Mouse (Mus musculus) cerebellum, adult 2 months (tissue): Measurements from ENCODE around the gene Sall2. TPM values are rescaled to one million over a fixed set of nuclear protein-coding genes. Genes with fewer than 3 reads are reported as not detected.
A peak's percentile ranks its signal among the peaks of the same experiment; 100 is the strongest.

Experiments
- DNase-seq, 2 experiments: peaks; one replicate each; pipeline ENCODE4 v3.0.0; 2021
- H3K27ac ChIP-seq: fragments of 200-500 bp; 2 replicates; pipeline ENCODE4 v1.5.1; 2012; ENCODE audit warnings: low read length, control low read depth, inconsistent platforms; ENCODE audit not compliant: insufficient read depth
- H3K27me3 ChIP-seq: fragments of 200-500 bp; 2 replicates; pipeline ENCODE4 v1.6.1; 2012; ENCODE audit warnings: inconsistent platforms, mild to moderate bottlenecking, low read length, moderate library complexity; ENCODE audit not compliant: control insufficient read depth, insufficient read depth
- H3K4me1 ChIP-seq: fragments of 200-500 bp; 2 replicates; pipeline ENCODE4 v1.6.1; 2011; ENCODE audit warnings: low read length; ENCODE audit not compliant: control insufficient read depth, insufficient read depth
- H3K4me3 ChIP-seq: fragments of 200-500 bp; replicated peaks from 2 replicates; pipeline ENCODE3; 2011; ENCODE audit warnings: mild to moderate bottlenecking, low read depth, low read length, control low read depth; ENCODE audit not compliant: insufficient read depth
- CTCF ChIP-seq: fragments of 200-500 bp; IDR thresholded peaks from 2 replicates; pipeline ENCODE4 v1.5.1; 2011; ENCODE audit warnings: low read depth, mild to moderate bottlenecking, control low read depth, low read length, moderate library complexity, borderline replicate concordance; ENCODE audit not compliant: insufficient read depth
- POLR2A ChIP-seq: fragments of 200-500 bp; IDR thresholded peaks from 2 replicates; pipeline ENCODE4 v1.6.1; 2011; ENCODE audit warnings: low read length, control low read depth, borderline replicate concordance; ENCODE audit not compliant: insufficient read depth
- WGBS: fragments of 180-500 bp; shearing (Covaris S2); methylation state at CpG from one replicate; pipeline ENCODE4 v1.1.7; 2018; 5-methylcytosine and 5-hydroxymethylcytosine counted together
- polyA plus RNA-seq: library from polyadenylated mRNA; depleted of rRNA; stranded (reverse); fragments of >200 nt; gene quantifications from 2 replicates; pipeline ENCODE4 v1.2.3, GENCODE M21; 2012

Gene Sall2
- polyA plus RNA-seq, 1 experiment = 60.0 TPM

DNA sequence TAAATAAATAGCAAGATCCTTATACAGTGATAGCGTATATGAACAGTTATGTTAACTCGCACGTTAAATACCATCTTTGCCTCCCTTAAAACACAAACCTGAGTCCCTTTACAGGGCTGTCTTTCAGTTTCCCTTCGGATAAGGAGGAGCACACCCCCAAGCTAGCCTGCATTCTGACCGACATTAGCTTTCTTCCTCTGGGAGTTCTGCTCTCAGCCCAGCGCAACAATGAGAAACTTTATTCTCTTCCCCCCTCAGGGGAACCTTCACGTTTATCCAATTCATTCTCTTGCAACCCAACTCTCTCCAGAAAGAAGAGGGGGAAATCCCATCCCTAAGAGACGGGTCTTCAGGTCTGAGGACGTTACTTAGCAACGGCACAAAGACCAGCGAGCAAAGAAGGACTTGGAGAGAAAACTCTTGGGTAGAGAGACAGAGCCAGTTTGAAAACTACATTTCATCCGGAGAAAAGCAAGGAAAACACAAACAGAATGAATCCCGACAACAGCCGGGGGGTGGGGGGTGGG is 1.1 kb downstream of the Sall2 start:
- Histone ChIP-seq H3K4me1 (no peaks in the 10 kb centered on the region), H3K27me3 (no peaks in the 10 kb centered on the region; the same call in 1 of the 2 replicates), H3K4me3 (no peak overlapping the region), H3K27ac (no peak overlapping the region)
- TF ChIP-seq CTCF (no peak), POLR2A (no peak)
- DNase-seq = no peak
- WGBS = 4% methylated on average over 14 of the region's 14 CpGs

DNA sequence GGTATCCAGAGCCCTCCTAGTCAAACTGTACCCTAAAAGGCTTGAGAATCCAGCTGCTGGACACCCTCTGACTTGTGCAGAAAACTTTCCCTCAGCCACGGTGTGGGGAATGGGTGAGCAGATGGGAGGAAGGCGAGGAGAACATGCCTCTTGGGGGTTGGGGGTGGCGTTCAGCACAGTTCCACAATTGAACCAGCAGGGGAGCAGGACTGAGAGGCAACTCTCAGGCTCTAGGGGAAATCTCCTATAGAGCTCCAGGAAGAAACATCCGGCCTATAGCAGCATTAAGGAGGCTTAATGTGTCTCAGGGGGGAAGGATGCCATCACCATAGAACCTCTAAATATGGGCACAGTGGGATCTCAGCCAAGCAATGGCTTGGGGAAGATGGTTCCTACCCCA is 2.7 kb downstream of the Sall2 start:
- DNase-seq = no peak
- H3K4me1 ChIP-seq = no peaks in the 10 kb centered on the region
- no peak overlapping the region for H3K27ac ChIP-seq
- no peaks in the 10 kb centered on the region; the same call in 1 of the 2 replicates for H3K27me3 ChIP-seq
- no peak for TF ChIP-seq CTCF
- no peak for TF ChIP-seq POLR2A
- no peak overlapping the region for H3K4me3 ChIP-seq
- WGBS = 16% methylated on average over 4 of the region's 4 CpGs

DNA sequence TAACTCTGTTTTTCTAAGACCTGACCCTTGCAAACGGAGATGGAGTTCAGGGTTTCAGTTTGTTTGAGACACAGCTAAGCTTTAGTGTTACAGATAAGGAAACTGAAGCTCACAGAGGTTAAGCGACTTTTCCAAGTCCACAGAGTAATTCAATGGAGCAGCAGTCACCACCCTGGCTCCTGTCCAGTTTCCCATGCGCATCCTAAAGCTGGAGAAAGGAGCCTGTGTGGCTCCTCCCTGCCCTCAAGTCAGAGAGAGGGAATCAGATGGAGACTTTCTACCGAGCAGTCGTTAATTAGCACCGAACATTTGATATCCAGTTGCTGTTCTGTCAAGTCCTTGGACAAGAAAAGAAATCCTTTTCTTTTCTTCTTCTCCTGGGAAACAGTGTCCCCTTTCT is 9.2 kb downstream of the Sall2 start:
- 34% methylated on average over 6 of the region's 6 CpGs for WGBS
- DNase-seq = no peak
- H3K4me1 ChIP-seq = peaks cover 4% of the 10 kb centered on the region
- TF ChIP-seq CTCF = no peak
- H3K27ac ChIP-seq = no peak overlapping the region
- H3K4me3 ChIP-seq = no peak overlapping the region
- no peaks in the 10 kb centered on the region; the same call in 1 of the 2 replicates for H3K27me3 ChIP-seq

DNA sequence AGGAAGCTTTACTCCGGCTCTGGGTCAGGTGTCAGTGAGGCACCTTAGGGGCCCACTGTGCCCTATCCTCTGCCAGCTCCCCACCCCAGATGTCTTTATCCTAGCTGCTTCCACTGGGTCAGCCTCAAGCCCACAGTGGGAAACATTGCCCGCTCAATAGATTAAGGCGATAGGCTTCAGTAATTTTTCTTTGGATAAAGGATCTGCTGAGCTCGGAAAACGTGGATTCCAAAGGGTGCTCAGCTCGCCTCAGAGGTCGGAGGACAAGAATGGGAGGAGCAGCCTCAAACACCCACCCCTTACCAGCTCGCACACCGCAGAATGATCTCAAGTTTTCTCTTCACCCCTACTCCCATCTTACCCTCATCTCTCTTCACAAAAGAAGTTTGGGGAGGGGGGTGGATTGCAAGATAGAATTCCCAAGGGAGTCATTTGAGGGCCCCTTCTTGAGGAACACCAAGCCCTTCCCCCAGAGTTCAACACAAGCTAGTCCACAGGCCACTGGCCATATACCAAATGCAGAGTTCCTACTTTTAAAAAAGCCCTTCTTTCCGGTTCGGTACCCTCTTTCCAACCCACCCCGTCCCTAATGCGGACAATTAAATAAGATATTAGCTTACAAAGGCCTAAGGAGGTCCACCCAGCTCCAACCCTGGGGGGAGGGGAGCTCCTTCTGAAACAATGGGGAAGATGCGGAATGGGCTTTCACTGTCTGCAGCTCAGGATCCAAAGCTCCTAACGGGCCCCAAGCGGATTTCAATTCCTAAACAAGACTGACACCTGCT is 11.9 kb downstream of the Sall2 start:
- H3K27me3 ChIP-seq = no peaks in the 10 kb centered on the region
- 14% methylated on average over 16 of the region's 16 CpGs for whole genome bisulfite sequencing
- H3K4me3 ChIP-seq = peak overlapping the region; percentile 93
- TF ChIP-seq CTCF = no peak
- no peak for TF ChIP-seq POLR2A
- H3K4me1 ChIP-seq = peaks cover 20% of the 10 kb centered on the region
- DNase-seq = peak in 1 of 2 experiments; percentile 65
- H3K27ac ChIP-seq = peak overlapping the region; percentile 85

DNA sequence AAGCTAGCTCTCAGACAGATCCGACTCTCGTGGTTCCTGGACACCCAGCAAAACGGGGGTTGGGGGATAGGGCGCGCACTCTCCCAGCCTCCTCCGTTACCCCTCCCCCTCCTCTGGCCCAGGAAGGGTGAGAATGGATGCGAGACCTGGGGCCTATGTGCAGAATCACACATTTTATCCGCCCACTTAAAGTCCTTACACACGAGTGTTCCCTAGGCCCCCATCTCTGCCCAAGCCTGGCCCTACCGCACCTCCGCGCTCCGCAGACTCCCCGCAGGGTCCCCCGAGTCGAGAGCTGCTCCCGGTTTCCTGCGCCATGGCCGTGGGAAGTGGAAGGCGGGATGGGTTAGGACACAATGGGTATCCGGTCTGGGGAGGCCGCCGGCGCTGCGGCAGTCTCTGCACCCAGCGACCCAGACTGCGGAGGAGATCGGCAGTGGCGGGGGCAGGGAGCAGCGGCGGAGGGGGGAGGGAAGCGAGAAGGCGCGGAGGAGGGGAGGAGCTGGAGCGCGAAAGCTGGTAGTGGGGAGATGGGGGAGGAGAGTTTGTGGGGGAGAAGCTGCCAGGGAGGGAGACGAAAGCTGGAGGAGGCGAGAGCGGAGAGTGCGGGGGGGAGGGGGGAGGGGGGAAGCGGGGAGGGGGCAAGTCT is 12.6 kb downstream of the Sall2 start:
- peak overlapping the region; percentile 93 for H3K4me3 ChIP-seq
- TF ChIP-seq CTCF (no peak), POLR2A (peak; percentile 65)
- H3K27me3 ChIP-seq = no peaks in the 10 kb centered on the region
- H3K27ac ChIP-seq = peak overlapping the region; percentile 85
- peak; percentile 82 to 83 for DNase-seq
- H3K4me1 ChIP-seq = peaks cover 20% of the 10 kb centered on the region
- WGBS = under 1% methylated on average over 31 of the region's 41 CpGs

DNA sequence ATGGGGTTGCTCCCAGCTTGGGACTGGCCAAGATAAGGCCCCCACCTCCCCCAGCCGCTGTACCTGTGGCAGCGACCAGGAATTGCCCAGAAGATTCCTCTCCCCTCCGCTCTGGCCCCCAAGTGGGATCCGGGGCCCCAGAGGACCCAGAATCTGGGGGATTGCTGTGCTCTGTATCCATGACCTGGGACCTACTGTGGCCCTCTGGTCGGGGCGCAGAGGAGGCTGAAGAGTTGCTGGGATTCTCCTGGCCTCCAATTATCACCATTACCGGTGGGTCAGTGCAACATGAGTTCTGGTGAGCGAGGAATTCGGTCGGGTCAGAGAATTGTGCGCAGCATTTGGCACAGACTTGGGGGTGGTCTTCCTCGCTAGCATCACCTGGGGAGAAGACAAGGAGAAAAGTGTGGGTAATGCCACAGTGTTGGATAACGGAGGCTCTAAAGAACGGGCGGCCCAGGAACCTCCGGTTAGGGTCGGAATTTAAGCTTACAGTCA is 13.2 kb downstream of the Sall2 start:
- Histone ChIP-seq H3K4me1 (peaks cover 20% of the 10 kb centered on the region), H3K27ac (peak overlapping the region; percentile 82), H3K27me3 (no peaks in the 10 kb centered on the region), H3K4me3 (peak overlapping the region; percentile 93)
- TF ChIP-seq POLR2A (no peak), CTCF (no peak)
- no peak for DNase-seq
- 5% methylated on average over 17 of the region's 17 CpGs for WGBS

DNA sequence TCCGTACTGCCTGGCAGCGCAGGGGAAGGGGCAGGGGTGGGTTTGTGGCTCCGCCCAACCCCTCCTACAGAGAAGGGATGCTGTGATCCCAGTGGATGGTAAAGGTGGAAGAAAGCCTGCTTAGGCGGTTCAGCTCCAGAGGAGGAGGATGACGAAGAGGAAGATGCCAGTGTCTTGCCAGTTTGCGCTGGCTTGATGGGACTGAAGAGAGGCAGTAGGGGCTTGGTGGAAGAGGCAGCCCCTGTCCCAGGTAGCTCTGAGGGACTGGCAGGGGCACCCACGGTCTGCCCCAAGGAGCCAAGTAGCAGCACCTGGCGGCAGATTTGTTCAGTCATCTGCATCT is 13.8 kb downstream of the Sall2 start:
- Histone ChIP-seq H3K4me3 (peak overlapping the region; percentile 14), H3K27ac (no peak overlapping the region), H3K4me1 (peaks cover 20% of the 10 kb centered on the region), H3K27me3 (no peaks in the 10 kb centered on the region)
- TF ChIP-seq CTCF (no peak), POLR2A (no peak)
- WGBS = 37% methylated on average over 8 of the region's 8 CpGs
- DNase-seq = peak in 1 of 2 experiments; percentile 50
